Mouse (Mus musculus) bone marrow macrophage, adult 2 months (primary cell): ENCODE results near the gene Tmem86a.

Source experiments
- CTCF ChIP-seq: IDR thresholded peaks from 2 replicates; pipeline ENCODE4 v1.5.1; 2012; ENCODE audit warnings: low read depth, mild to moderate bottlenecking, low read length, moderate library complexity
- POLR2A ChIP-seq: IDR thresholded peaks from 2 replicates; pipeline ENCODE4 v1.6.1; 2012; ENCODE audit warnings: mild to moderate bottlenecking, low read depth, low read length, borderline replicate concordance

GRCm38 (mm10) chr7:47059339-47059738 lies 8.9 kb downstream of the Tmem86a start:
- TF ChIP-seq CTCF = no peak
- no peak for TF ChIP-seq POLR2A
